Mouse (Mus musculus) cerebellum, adult 2 months (tissue): ENCODE data around the gene Stum. TPM values are rescaled to one million over a fixed set of nuclear protein-coding genes. Genes with fewer than 3 reads are reported as not detected.
"Not testable (repeated sequence)": the region's sequence is repeated elsewhere in the genome, so short reads cannot be mapped to it uniquely, and the experiment has no call there.

Experiments used
- DNase-seq, 2 experiments: peaks; one replicate each; pipeline ENCODE4 v3.0.0; 2021
- H3K27ac ChIP-seq: fragments of 200-500 bp; 2 replicates; pipeline ENCODE4 v1.5.1; 2012; ENCODE audit warnings: low read length, control low read depth, inconsistent platforms; ENCODE audit not compliant: insufficient read depth
- H3K27me3 ChIP-seq: fragments of 200-500 bp; 2 replicates; pipeline ENCODE4 v1.6.1; 2012; ENCODE audit warnings: inconsistent platforms, mild to moderate bottlenecking, low read length, moderate library complexity; ENCODE audit not compliant: control insufficient read depth, insufficient read depth
- H3K4me1 ChIP-seq: fragments of 200-500 bp; 2 replicates; pipeline ENCODE4 v1.6.1; 2011; ENCODE audit warnings: low read length; ENCODE audit not compliant: control insufficient read depth, insufficient read depth
- H3K4me3 ChIP-seq: fragments of 200-500 bp; replicated peaks from 2 replicates; pipeline ENCODE3; 2011; ENCODE audit warnings: mild to moderate bottlenecking, low read depth, low read length, control low read depth; ENCODE audit not compliant: insufficient read depth
- CTCF ChIP-seq: fragments of 200-500 bp; IDR thresholded peaks from 2 replicates; pipeline ENCODE4 v1.5.1; 2011; ENCODE audit warnings: low read depth, mild to moderate bottlenecking, control low read depth, low read length, moderate library complexity, borderline replicate concordance; ENCODE audit not compliant: insufficient read depth
- POLR2A ChIP-seq: fragments of 200-500 bp; IDR thresholded peaks from 2 replicates; pipeline ENCODE4 v1.6.1; 2011; ENCODE audit warnings: low read length, control low read depth, borderline replicate concordance; ENCODE audit not compliant: insufficient read depth
- WGBS: fragments of 180-500 bp; shearing (Covaris S2); methylation state at CpG from one replicate; pipeline ENCODE4 v1.1.7; 2018; 5-methylcytosine and 5-hydroxymethylcytosine counted together
- polyA plus RNA-seq: library from polyadenylated mRNA; depleted of rRNA; stranded (reverse); fragments of >200 nt; gene quantifications from 2 replicates; pipeline ENCODE4 v1.2.3, GENCODE M21; 2012

Stum gene
- polyA plus RNA-seq, 1 experiment, result 7.3 TPM

DNA sequence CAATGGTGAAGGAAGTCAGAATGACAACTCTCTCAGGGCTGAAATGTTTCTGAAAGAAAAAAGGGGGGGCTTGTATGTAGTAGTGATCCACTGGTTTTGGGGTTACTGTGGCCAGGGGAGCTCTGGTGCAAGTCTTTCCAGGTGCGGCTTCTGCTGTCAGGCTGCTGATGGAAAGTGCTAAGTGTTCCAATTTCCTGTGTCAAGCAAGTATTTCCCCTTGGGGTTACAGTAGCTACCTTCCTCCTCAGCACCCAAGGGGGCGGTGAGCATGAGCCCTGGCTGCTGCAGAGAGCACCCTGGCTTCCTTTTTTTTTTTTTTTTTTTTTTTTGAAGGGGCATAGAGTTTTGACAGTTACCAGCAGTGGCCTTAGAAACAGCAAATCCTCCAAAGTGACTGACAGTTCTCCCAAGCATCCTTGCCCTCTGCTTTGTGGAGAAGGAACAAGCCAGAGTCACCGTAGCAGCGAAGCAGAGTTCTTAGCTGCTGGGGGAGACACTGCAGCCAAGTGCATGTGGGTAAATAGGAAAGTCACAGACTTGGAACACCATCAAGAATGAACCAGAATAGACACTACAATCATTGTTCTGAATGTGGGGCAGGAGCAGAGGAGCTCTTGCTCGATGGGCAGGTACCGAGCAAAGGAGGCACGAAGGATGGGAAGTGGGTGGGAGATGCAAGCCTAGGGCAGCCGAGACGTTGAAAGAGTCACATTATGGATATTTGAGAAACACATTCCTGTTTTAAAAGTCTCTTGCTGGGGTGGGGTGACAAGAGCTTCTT is 90.1 kb downstream of the Stum start:
- no peak for TF ChIP-seq CTCF
- no peak for TF ChIP-seq POLR2A
- DNase-seq, result no peak
- 60% methylated on average over 9 of the region's 9 CpGs for WGBS
- Histone ChIP-seq H3K27ac (no peak overlapping the region; the same call in 1 of the 2 replicates), H3K4me3 (no peak overlapping the region), H3K4me1 (peaks cover 16% of the 10 kb centered on the region), H3K27me3 (no peaks in the 10 kb centered on the region)

DNA sequence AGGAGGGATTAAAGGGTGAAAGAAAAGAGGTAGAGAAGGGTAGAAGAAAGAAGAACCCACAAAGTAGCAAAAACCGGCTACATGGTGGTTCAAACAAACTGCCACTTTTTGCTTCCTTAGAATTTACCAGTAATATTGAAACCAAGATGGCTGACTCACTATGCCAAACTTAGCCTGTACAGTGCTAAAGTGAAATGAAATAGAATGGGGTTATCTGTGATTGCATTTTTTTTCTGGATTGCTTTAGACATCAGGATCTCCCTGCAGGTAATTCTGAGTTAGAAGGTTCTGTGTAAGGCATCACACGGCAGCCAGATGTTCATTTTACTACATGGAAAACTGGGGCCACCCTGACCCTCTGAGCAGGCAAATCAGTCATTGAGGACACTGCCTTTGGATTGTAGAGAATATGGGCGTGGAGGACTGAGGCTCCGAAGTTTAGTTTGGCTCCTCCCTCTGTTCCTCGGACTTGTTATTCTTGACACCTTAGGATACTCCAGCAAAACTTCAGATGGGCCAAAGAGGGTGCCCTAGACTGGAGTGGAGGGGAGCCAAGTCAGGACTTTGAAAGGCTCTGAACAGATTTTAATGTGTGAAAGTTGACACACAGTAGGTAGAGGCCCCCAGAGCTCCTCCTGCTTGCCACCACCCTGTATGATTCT is 91.0 kb downstream of the Stum start:
- 90% methylated on average over 5 of the region's 5 CpGs for WGBS
- TF ChIP-seq POLR2A, result no peak
- TF ChIP-seq CTCF, result no peak
- no peak overlapping the region for H3K4me3 ChIP-seq
- H3K4me1 ChIP-seq, result peaks cover 16% of the 10 kb centered on the region
- H3K27ac ChIP-seq, result no peak overlapping the region
- DNase-seq, result no peak
- H3K27me3 ChIP-seq, result no peaks in the 10 kb centered on the region

DNA sequence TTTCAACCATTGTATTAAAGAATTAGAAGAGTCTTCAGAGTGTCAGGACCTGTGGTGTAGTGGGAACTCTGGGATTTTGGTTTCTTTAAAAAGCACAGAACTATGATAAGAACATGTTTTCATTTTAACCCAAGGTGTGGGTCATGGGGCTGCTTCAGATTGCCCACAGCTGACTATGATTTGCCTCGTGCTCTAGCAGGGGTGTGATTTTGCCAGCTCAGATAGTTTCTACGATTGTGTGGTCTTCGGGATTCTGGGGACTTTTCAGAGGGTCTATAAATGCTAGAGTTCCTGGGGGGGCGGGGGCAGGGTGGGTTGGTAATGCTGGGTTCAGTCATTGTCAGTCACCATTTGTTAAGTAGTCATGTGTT is 91.7 kb downstream of the Stum start:
- Histone ChIP-seq H3K4me3 (no peak overlapping the region), H3K27me3 (no peaks in the 10 kb centered on the region), H3K27ac (no peak overlapping the region), H3K4me1 (peaks cover 16% of the 10 kb centered on the region)
- DNase-seq, result no peak
- TF ChIP-seq POLR2A (no peak), CTCF (no peak)
- WGBS, result 89% methylated on average over 4 of the region's 4 CpGs

DNA sequence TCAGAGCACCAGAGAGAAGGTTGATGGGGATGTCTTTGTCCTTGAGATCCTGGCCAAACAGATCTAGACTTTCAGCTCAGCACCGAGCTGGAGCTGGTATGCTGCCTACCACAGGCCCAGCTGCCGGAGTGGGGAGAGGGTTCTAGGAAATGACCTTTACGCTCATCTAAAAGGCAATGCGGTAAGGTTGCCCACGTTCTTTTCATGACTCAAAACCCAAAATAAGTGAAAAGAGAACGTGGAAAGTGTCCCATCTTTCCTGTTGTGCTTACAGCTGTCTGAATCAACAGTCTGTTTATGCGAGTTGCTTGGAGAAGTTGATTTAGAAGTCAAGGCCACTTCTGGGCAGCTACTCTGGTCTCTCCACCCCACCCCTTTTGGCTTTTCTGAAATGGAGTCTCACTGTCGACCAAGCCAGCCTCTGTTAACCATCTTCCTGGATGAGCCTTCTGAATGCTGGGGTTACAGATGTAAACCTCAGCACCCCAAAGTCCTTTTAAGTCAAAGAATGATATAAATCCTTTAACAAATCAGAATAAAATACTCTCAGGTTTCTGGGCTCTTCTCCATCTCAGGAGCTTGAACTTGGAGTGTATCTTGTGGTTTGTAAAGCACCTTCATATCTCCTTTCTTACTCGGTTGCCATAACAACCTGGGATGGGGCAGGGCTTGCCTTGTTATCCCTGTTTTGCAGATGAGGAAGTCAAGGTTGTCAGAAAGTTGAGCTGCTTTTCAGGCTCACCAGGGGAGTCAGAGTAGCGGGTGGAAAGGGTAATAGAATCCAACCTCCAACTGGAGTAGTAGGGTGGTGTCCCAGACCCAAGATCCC is 92.3 kb downstream of the Stum start:
- Histone ChIP-seq H3K27ac (peak overlapping the region; percentile 41; the same call in 1 of the 2 replicates), H3K27me3 (no peaks in the 10 kb centered on the region), H3K4me3 (no peak overlapping the region), H3K4me1 (peaks cover 16% of the 10 kb centered on the region)
- WGBS, result 73% methylated on average over 10 of the region's 10 CpGs
- TF ChIP-seq CTCF (no peak), POLR2A (no peak)
- no peak for DNase-seq

DNA sequence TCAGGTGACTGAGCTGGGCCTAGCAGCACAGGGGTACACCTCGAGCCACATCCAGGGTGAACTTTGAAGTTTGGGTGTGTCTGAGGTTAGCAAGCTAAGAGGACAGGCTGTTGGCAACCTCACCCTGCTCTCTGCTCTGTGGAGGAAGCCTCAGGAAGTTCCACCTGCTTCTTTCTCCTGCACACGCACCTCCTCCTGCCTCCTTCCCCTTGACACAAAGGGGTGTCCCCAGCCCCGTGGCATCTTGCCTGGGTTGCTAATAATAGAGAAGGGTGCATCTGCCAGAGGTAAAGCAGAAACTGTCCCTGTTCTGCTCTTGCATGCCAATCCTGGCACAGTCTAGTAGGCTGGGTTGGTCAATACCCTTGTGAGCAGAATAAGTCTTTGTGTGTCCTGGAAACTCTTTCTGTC is 93.0 kb downstream of the Stum start:
- DNase-seq, result peak; percentile 50 to 75
- Histone ChIP-seq H3K4me1 (peaks cover 16% of the 10 kb centered on the region), H3K27me3 (no peaks in the 10 kb centered on the region), H3K27ac (peak overlapping the region; percentile 41; the same call in 1 of the 2 replicates), H3K4me3 (no peak overlapping the region)
- no peak for TF ChIP-seq CTCF
- WGBS, result 19% methylated on average over 3 of the region's 3 CpGs

DNA sequence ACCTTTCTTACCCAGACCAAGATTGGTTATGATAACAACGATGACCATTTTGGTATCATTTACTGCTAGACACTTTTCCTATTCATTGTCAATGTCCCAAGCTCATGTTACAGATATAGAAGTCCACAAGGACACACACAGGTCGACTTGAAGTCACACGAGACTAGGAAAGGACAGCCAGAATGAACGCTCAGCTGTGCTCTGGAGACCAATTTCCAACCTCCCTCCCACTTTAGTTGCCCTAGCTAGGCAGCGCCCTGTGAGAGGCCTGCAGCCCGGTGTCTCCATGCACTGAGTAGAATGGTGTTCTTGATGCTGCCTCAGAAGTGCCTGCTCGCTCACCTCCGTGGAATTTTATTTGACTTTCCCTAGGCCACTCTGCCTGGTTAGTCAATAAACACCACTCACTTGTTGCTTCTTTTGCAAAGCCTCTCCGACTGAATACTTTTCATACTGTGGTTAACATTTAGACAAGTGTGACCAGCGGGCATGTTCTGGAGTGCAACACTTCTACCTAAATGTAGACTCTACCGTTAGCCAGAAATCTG is 94.0 kb downstream of the Stum start:
- H3K27ac ChIP-seq, H3K4me3 ChIP-seq, H3K27me3 ChIP-seq, DNase-seq: not testable (repeated sequence)
- 90% methylated on average over 11 of the region's 11 CpGs for WGBS
- H3K4me1 ChIP-seq, result peaks cover 16% of the 10 kb centered on the region

DNA sequence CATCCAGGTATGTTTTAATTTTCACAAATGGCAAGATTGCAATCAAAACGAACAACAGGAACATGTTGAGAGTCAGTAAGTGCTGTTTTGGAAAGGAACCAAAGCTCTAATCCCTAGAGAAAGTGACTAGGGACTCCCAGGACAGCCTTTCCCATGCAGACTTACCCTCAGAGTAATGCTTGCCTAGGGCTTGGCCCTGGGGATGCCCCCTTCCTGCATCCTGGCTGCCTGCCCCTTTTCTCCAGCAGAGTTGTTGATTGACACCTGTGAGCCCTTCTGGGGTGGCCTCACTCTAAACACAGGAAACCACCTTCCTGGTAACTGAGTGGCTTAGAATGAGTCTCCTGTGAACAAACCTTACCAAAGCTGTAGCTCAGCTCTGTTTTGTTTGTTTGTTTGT is 94.8 kb downstream of the Stum start:
- H3K27ac ChIP-seq, result 0 out of 2 replicates have a peak overlapping the region, but pooled peaks have one; percentile 7
- WGBS, result 39% methylated on average over 1 of the region's 1 CpGs

More for the DNA sequence above, 94.8 kb downstream of the Stum start:
- Histone ChIP-seq H3K4me3 (no peak overlapping the region), H3K4me1 (peaks cover 9% of the 10 kb centered on the region), H3K27me3 (no peaks in the 10 kb centered on the region)
- TF ChIP-seq POLR2A, result no peak
- TF ChIP-seq CTCF, result no peak
- peak in 1 of 2 experiments; percentile 37 for DNase-seq
